Comparison of ENCODE assay signal across 21 mouse cellular contexts in the genomic region with DNA sequence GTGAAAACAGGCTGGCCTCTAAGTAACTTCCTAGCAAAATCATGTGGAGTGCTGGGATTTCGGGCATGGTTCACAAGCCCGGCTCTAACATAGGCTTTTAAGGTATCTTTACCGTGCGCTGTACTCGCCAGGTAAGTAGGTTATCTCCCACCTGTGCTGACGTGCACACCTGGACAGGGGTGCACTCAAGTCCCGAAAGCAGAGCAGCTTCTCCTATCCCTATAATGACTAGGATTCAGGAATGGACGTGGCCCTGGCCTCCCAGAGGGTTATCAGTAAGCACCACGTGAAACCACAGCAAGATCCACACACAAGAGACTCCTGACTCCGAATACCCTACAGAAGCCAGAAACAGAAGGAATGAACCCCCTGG. TPM values are rescaled to one million over a fixed set of nuclear protein-coding genes. Genes with fewer than 3 reads are reported as not detected.
DNase-seq lines count a peak whose midpoint lies in the region; ATAC-seq and TF ChIP-seq lines count a peak whose summit lies in the region.
"Had no signal": no experiment of that assay in that cellular context is flagged by ENCODE, and none has a peak within 500 bp of the region (broad histone marks: within the 10 kb centered on the region; RNA-seq: fewer than 3 reads in every experiment).

No protein-coding gene starts in this region.

- 86% methylated on average over 10 of the region's 10 CpGs for WGBS in kidney, embryonic 15.5 days
- WGBS in midbrain, embryonic 11.5 days: 81% methylated on average over 10 of the region's 10 CpGs
- WGBS in midbrain, embryonic 14.5 days: 85% methylated on average over 10 of the region's 10 CpGs
- WGBS in liver, embryonic 14.5 days (ENCODE audit: insufficient replicate concordance): 55% methylated on average over 10 of the region's 10 CpGs
- WGBS in stomach, postnatal 0 days: 80% methylated on average over 10 of the region's 10 CpGs

- ATAC-seq in kidney, embryonic 15.5 days (replicated peaks; ENCODE audit: low FRiP score): no peak
- 0 out of 2 replicates have a peak, but pooled peaks have one; percentile 4 for ATAC-seq in midbrain, embryonic 11.5 days (ENCODE audit: low FRiP score)
- ATAC-seq in midbrain, embryonic 14.5 days (ENCODE audit: low FRiP score, low TSS enrichment): no peak
- no peak for ATAC-seq in liver, embryonic 14.5 days (ENCODE audit: insufficient read depth)
- ATAC-seq in stomach, postnatal 0 days (ENCODE audit: low FRiP score, low TSS enrichment): 0 out of 2 replicates have a peak, but pooled peaks have one; percentile 21
- ATAC-seq: activated CD4-positive, CD25-positive, alpha-beta regulatory T cell, adult 4 months; hindbrain, embryonic 16.5 days; inflammation-experienced regulatory T-cells, adult 6 months; Patski had no signal

- no peak for DNase-seq in kidney, adult 9 months
- DNase-seq in midbrain, embryonic 11.5 days (ENCODE audit: low spot score, missing footprints): no peak
- no peak for DNase-seq in midbrain, embryonic 14.5 days
- no peak for DNase-seq in liver, embryonic 14.5 days (ENCODE audit: low read depth in 3 of 3, low spot score in 3 of 3)
- no peak for DNase-seq in stomach, postnatal 0 days (ENCODE audit: low spot score)
- no peak for DNase-seq in cerebellum, adult 9-11 months
- no peak for DNase-seq in cerebellum, postnatal 36 days
- DNase-seq: adrenal gland, postnatal 14 days; gastrocnemius, adult 2 months; gastrocnemius, postnatal 25 days; heart, postnatal 4 days had no signal

- no peak overlapping the region for H3K4me3 ChIP-seq in kidney, embryonic 15.5 days (replicated peaks)
- no peak overlapping the region for H3K4me3 ChIP-seq in midbrain, embryonic 11.5 days (ENCODE audit: low read depth, low read length)
- no peak overlapping the region for H3K4me3 ChIP-seq in midbrain, embryonic 14.5 days (replicated peaks; ENCODE audit: low read depth, low read length)
- no peak overlapping the region for H3K4me3 ChIP-seq in liver, embryonic 14.5 days (ENCODE audit: insufficient read depth in 1 of 2, low read depth in 2 of 2, low read length in 2 of 2)
- H3K4me3 ChIP-seq in stomach, postnatal 0 days (ENCODE audit: low read depth, low read length): no peak overlapping the region
- H3K4me3 ChIP-seq: embryonic facial prominence, embryonic 13.5 days; hindbrain, embryonic 12.5 days had no signal

- no peak overlapping the region for H3K9ac ChIP-seq in kidney, embryonic 15.5 days
- H3K9ac ChIP-seq in midbrain, embryonic 11.5 days (ENCODE audit: low read length): no peak overlapping the region
- H3K9ac ChIP-seq in midbrain, embryonic 14.5 days (replicated peaks; ENCODE audit: low read length): no peak overlapping the region
- H3K9ac ChIP-seq in liver, embryonic 14.5 days (replicated peaks): no peak overlapping the region
- H3K9ac ChIP-seq in stomach, postnatal 0 days (ENCODE audit: low read length): no peak overlapping the region
- H3K9ac ChIP-seq: hindbrain, embryonic 12.5 days had no signal

- peak overlapping the region; percentile 66; the same call in 1 of the 2 replicates for H3K27ac ChIP-seq in kidney, embryonic 15.5 days
- H3K27ac ChIP-seq in midbrain, embryonic 11.5 days (ENCODE audit: low read depth, low read length): no peak overlapping the region
- H3K27ac ChIP-seq in midbrain, embryonic 14.5 days (replicated peaks; ENCODE audit: low read depth, low read length): no peak overlapping the region
- no peak overlapping the region for H3K27ac ChIP-seq in liver, embryonic 14.5 days
- H3K27ac ChIP-seq in stomach, postnatal 0 days (replicated peaks): no peak overlapping the region
- H3K27ac ChIP-seq: embryonic facial prominence, embryonic 13.5 days; hindbrain, embryonic 12.5 days had no signal

- H3K4me1 ChIP-seq in kidney, embryonic 15.5 days: peaks cover 31% of the 10 kb centered on the region
- H3K4me1 ChIP-seq in midbrain, embryonic 11.5 days (ENCODE audit: control insufficient read depth, insufficient read depth, low read length): peaks cover 5% of the 10 kb centered on the region
- H3K4me1 ChIP-seq in midbrain, embryonic 14.5 days (ENCODE audit: control insufficient read depth, insufficient read depth, low read length): 0 out of 2 replicates have a peak, but pooled peaks cover 4% of the 10 kb centered on the region
- peaks cover 18 to 32% of the 10 kb centered on the region in 2 experiments for H3K4me1 ChIP-seq in liver, embryonic 14.5 days (replicated peaks; ENCODE audit: control insufficient read depth in 2 of 2, insufficient read depth in 2 of 2, low read length in 1 of 2)
- no peaks in the 10 kb centered on the region for H3K4me1 ChIP-seq in stomach, postnatal 0 days (replicated peaks; ENCODE audit: control insufficient read depth, insufficient read depth)

- TF ChIP-seq EP300 in liver, embryonic 14.5 days (IDR thresholded peaks at IDR 0.05; ENCODE audit: low read depth): no peak
- no peak for TF ChIP-seq EP300 in stomach, postnatal 0 days (optimal IDR thresholded peaks at IDR 0.05)

- no peak for TF ChIP-seq CTCF in liver, embryonic 14.5 days (IDR thresholded peaks at IDR 0.05; ENCODE audit: low read depth)
- no peak for TF ChIP-seq CTCF in stomach, postnatal 0 days (IDR thresholded peaks at IDR 0.05; ENCODE audit: low read depth)

- H3K9me3 ChIP-seq in kidney, embryonic 15.5 days (replicated peaks): no peaks in the 10 kb centered on the region
- no peaks in the 10 kb centered on the region for H3K9me3 ChIP-seq in midbrain, embryonic 11.5 days (ENCODE audit: control insufficient read depth, low read length)
- H3K9me3 ChIP-seq in midbrain, embryonic 14.5 days (ENCODE audit: control insufficient read depth, low read length): no peaks in the 10 kb centered on the region
- no peaks in the 10 kb centered on the region for H3K9me3 ChIP-seq in liver, embryonic 14.5 days (ENCODE audit: control insufficient read depth, low read length)
- no peaks in the 10 kb centered on the region for H3K9me3 ChIP-seq in stomach, postnatal 0 days (ENCODE audit: control insufficient read depth, low read length)
- H3K9me3 ChIP-seq: G1E; hindbrain, embryonic 12.5 days had no signal

- peaks cover 8% of the 10 kb centered on the region for H3K27me3 ChIP-seq in kidney, embryonic 15.5 days
- H3K27me3 ChIP-seq in midbrain, embryonic 11.5 days (ENCODE audit: control insufficient read depth, insufficient read depth, low read length): no peaks in the 10 kb centered on the region
- H3K27me3 ChIP-seq in midbrain, embryonic 14.5 days (ENCODE audit: control insufficient read depth, insufficient read depth, low read length): no peaks in the 10 kb centered on the region
- H3K27me3 ChIP-seq in liver, embryonic 14.5 days (ENCODE audit: control insufficient read depth, insufficient read depth, low read length): no peaks in the 10 kb centered on the region
- no peaks in the 10 kb centered on the region for H3K27me3 ChIP-seq in stomach, postnatal 0 days (ENCODE audit: control insufficient read depth, insufficient read depth, low read length)
- H3K27me3 ChIP-seq: Patski had no signal

- H3K36me3 ChIP-seq in kidney, embryonic 15.5 days: no peaks in the 10 kb centered on the region
- no peaks in the 10 kb centered on the region for H3K36me3 ChIP-seq in midbrain, embryonic 11.5 days (ENCODE audit: control insufficient read depth, insufficient read depth, low read length)
- no peaks in the 10 kb centered on the region for H3K36me3 ChIP-seq in midbrain, embryonic 14.5 days (ENCODE audit: control insufficient read depth, insufficient read depth, low read length)
- H3K36me3 ChIP-seq in liver, embryonic 14.5 days (replicated peaks; ENCODE audit: control insufficient read depth, insufficient read depth, low read depth): no peaks in the 10 kb centered on the region
- H3K36me3 ChIP-seq in stomach, postnatal 0 days (ENCODE audit: control insufficient read depth, insufficient read depth, low read length): no peaks in the 10 kb centered on the region
- H3K36me3 ChIP-seq: embryonic facial prominence, embryonic 13.5 days; G1E; hindbrain, embryonic 12.5 days had no signal

- no peak overlapping the region for H3K4me2 ChIP-seq in kidney, embryonic 15.5 days
- H3K4me2 ChIP-seq in midbrain, embryonic 11.5 days: no peak overlapping the region
- no peak overlapping the region for H3K4me2 ChIP-seq in midbrain, embryonic 14.5 days (ENCODE audit: low read length)
- H3K4me2 ChIP-seq in liver, embryonic 14.5 days (ENCODE audit: low read depth): peak overlapping the region; percentile 69
- H3K4me2 ChIP-seq in stomach, postnatal 0 days (replicated peaks; ENCODE audit: low read depth): no peak overlapping the region

RNA-seq across cellular contexts. Expression of gene Rab11fip5, which starts 7.2 kb away (rescaled TPM):
- 12.1 and 13.8 TPM in 2 replicates for polyA plus RNA-seq in kidney, embryonic 15.5 days (2015; fragmentation: Nextera tagmentation; extraction: Ambion mirVana)
- 4.2 and 4.7 TPM in 2 replicates for polyA plus RNA-seq in midbrain, embryonic 11.5 days (2014; fragmentation: Nextera tagmentation; extraction: Ambion mirVana)
- 15.0 and 15.7 TPM in 2 replicates for polyA plus RNA-seq in midbrain, embryonic 14.5 days (2014; fragmentation: Nextera tagmentation; extraction: Ambion mirVana)
- polyA plus RNA-seq in liver, embryonic 14.5 days (2012; rRNA removed): 0.29 and 0.40 TPM in 2 replicates
- 0.33 and 0.61 TPM in 2 replicates for polyA plus RNA-seq in liver, embryonic 14.5 days (2014; fragmentation: Nextera tagmentation; extraction: Ambion mirVana)
- polyA plus RNA-seq in stomach, postnatal 0 days (2015; fragmentation: Nextera tagmentation; extraction: Ambion mirVana): 7.6 and 8.3 TPM in 2 replicates
- polyA plus RNA-seq: G1E had no signal

RNA-seq across cellular contexts. Expression of gene Noto, which starts 42.1 kb away (rescaled TPM):
- polyA plus RNA-seq in kidney, embryonic 15.5 days (2015; fragmentation: Nextera tagmentation; extraction: Ambion mirVana): not detected in 2 replicates
- polyA plus RNA-seq in midbrain, embryonic 11.5 days (2014; fragmentation: Nextera tagmentation; extraction: Ambion mirVana): not detected in 2 replicates
- polyA plus RNA-seq in midbrain, embryonic 14.5 days (2014; fragmentation: Nextera tagmentation; extraction: Ambion mirVana): not detected in 2 replicates
- polyA plus RNA-seq in liver, embryonic 14.5 days (2012; rRNA removed): not detected in 2 replicates
- not detected in 2 replicates for polyA plus RNA-seq in liver, embryonic 14.5 days (2014; fragmentation: Nextera tagmentation; extraction: Ambion mirVana)
- not detected in 2 replicates for polyA plus RNA-seq in stomach, postnatal 0 days (2015; fragmentation: Nextera tagmentation; extraction: Ambion mirVana)
- polyA plus RNA-seq: activated CD4-positive, CD25-positive, alpha-beta regulatory T cell, adult 4 months; embryonic facial prominence, embryonic 13.5 days; forebrain, embryonic 14.5 days; G1E; heart, embryonic 14.5 days; hindbrain, embryonic 12.5 days; hindbrain, embryonic 16.5 days; Patski had no signal

RNA-seq across cellular contexts. Expression of gene Sfxn5, which starts 48.4 kb away (rescaled TPM):
- 12.4 and 12.9 TPM in 2 replicates for polyA plus RNA-seq in kidney, embryonic 15.5 days (2015; fragmentation: Nextera tagmentation; extraction: Ambion mirVana)
- polyA plus RNA-seq in midbrain, embryonic 11.5 days (2014; fragmentation: Nextera tagmentation; extraction: Ambion mirVana): 5.7 and 6.2 TPM in 2 replicates
- polyA plus RNA-seq in midbrain, embryonic 14.5 days (2014; fragmentation: Nextera tagmentation; extraction: Ambion mirVana): 15.6 and 24.0 TPM in 2 replicates
- 0.69 and 0.77 TPM in 2 replicates for polyA plus RNA-seq in liver, embryonic 14.5 days (2012; rRNA removed)
- 0.49 and 1.2 TPM in 2 replicates for polyA plus RNA-seq in liver, embryonic 14.5 days (2014; fragmentation: Nextera tagmentation; extraction: Ambion mirVana)
- polyA plus RNA-seq in stomach, postnatal 0 days (2015; fragmentation: Nextera tagmentation; extraction: Ambion mirVana): 8.4 and 8.9 TPM in 2 replicates

RNA-seq across cellular contexts. Expression of gene Smyd5, which starts 50.2 kb away (rescaled TPM):
- polyA plus RNA-seq in kidney, embryonic 15.5 days (2015; fragmentation: Nextera tagmentation; extraction: Ambion mirVana): 69.3 and 75.1 TPM in 2 replicates
- 52.1 and 52.6 TPM in 2 replicates for polyA plus RNA-seq in midbrain, embryonic 11.5 days (2014; fragmentation: Nextera tagmentation; extraction: Ambion mirVana)
- 54.0 and 55.9 TPM in 2 replicates for polyA plus RNA-seq in midbrain, embryonic 14.5 days (2014; fragmentation: Nextera tagmentation; extraction: Ambion mirVana)
- 14.8 and 16.9 TPM in 2 replicates for polyA plus RNA-seq in liver, embryonic 14.5 days (2012; rRNA removed)
- 16.9 and 17.7 TPM in 2 replicates for polyA plus RNA-seq in liver, embryonic 14.5 days (2014; fragmentation: Nextera tagmentation; extraction: Ambion mirVana)
- polyA plus RNA-seq in stomach, postnatal 0 days (2015; fragmentation: Nextera tagmentation; extraction: Ambion mirVana): 14.1 and 14.7 TPM in 2 replicates

Comparison
In these comparisons a context has a peak if more than half of its experiments do, and no peak if none do; other contexts are left out.
1. ATAC-seq: peak in midbrain, embryonic 11.5 days (single experiment) and stomach, postnatal 0 days (single experiment); none in kidney, embryonic 15.5 days (single experiment), midbrain, embryonic 14.5 days (single experiment) and liver, embryonic 14.5 days (single experiment).